Mouse (Mus musculus): ENCODE data around the gene Fam193a.
A peak's percentile ranks its signal among the peaks of the same experiment; 100 is the strongest.

The Fam193a gene

DNA sequence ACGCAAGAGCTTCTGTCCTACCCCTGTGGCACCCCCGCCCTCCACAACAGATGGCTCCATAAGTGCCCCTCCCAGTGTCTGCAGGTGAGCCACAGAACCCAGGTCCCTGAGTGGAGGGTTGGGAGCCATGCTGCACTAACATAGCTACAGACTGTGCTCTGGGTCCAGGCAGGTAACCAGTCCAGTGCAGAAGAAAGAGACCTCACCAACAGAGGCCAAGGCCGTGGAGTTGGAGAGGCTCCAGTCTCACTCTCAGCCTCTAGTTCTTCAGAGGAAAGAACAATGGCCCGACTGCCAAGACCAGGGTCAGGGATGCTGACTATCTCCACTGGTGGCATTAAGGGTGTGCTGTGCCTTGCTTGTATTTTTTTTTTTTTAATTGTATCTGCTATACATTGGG, 91.6 kb downstream of the Fam193a start:
- DNase-seq (ENCODE audit: low spot score), result no peak

DNA sequence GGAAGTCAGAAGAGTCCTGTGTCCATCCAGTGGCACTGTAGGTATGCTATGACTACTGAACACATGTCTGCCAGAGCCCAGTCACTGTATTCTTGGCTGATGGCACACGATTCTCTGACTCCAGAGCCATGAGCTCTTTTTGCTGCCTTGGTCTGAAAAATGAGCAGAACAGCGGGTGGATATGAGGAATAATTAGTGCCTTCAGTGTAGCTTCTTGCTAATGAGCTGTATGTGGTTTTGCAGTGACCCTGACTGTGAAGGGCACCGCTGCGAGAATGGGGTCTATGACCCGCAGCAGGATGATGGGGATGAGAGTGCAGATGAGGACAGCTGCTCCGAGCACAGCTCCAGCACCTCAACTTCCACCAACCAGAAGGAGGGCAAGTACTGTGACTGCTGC, 92.1 kb downstream of the Fam193a start:
- no peak for DNase-seq (ENCODE audit: low spot score)

DNA sequence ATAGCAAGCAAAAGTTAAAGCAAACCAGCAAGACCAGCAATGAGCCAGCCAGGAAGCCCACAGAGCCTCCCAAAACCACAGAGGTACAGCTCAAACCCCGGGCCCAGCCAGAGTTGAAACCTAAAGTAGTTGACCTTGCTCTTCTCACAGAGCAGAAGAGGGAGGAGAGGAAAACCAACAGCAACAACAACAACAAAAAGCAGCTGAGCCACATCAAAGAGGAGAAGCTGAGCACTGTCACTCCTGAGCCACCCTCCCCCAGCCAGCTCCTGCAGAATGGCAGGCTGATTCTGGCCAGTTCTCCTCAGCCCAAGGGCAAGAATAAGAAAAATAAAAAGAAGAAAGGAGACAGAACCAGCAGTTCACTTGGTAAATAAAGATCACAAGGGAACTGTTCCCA, 96.3 kb downstream of the Fam193a start:
- DNase-seq (ENCODE audit: low spot score), result no peak

DNA sequence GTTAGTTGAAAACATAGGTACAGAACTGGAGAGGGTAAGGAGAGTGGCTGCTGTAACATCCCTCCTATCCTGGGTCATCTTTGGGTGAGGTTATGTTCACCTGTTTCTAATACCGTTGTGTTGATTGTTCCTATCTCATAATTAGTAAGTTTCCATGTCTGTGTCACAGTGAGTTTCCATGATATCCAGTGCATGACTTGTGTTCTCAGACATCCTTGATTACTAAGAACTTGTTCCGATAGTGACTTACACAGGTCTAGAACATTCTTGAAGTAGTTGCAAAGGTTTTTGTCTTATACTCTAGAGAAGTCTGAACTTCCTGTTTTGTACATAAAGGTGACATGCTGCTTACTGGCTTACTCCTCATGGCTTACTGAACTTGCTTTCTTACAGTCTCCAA, 96.9 kb downstream of the Fam193a start:
- DNase-seq (ENCODE audit: low spot score), result no peak

DNA sequence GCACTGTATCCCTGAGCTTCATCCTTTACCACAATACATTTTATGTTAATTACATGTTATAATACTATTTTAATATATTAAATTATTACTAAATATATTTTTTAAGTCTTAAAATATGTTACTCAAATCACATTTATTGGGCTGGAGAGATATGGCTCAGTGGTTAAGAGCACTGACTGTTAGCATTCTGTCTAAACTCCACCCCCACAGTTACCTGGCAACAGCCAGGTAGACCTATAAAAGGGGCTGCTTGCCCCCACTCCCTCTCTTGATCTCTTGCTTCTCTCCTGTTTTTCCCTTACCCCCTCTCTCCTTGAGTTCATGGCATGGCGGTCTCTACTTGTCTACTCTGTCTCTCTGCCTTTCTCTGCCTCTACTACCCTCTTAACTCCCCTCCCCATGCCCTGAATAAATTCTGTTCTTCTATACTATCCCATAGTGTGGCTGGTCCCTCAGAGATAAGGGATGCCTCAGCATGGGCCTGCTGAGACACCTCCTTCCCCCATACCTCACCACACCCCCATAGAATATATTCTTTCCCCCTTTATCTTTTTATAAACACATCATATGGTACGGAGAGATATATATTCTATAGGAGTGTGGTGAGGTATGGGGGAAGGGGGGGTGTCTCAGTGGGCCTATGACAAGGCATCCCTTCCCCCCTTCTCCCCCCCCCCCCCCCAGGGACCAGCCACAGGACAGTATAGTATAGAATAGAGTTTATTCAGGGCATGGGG, 98.5 kb downstream of the Fam193a start:
- DNase-seq (ENCODE audit: low spot score), result no peak

DNA sequence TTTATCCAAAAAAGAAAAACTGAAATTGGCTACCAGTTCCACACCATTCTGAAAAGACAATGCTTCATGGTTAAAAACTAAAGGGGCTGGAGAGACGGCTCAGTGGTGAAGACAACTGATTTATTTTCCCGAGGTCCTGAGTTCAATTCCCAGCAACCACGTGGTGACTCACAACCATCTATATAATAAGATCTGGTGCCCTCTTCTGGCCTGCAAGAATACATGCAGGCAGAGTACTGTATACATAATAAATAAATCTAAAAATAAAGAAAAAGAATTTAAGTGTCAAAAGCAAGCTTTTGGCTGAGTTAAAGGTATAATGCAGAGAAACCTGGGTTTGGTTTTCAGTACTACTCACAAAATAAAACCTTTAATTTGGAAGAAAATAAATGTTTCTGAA, 111.2 kb downstream of the Fam193a start:
- no peak for DNase-seq (ENCODE audit: low spot score)

DNA sequence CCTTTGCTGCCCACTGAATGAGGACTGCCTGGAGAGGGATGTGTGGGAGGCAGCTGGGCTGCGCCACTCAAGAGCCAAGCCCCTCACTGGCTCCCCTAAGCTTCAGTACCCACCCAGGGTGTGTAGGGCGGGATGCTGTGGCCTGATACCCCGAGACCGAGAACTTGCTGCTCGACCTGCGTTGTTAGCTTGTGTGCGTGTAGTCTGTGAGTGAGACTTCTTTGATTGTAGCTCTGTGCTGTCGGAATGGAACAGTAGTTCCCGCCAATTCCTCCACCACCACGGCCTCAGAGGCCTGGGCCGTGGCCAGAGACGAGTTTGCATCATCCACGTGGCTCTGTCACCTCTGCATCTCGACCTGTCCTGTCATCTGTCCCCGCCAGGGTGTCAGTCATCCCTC, 116.0 kb downstream of the Fam193a start:
- no peak for DNase-seq (ENCODE audit: low spot score)

DNA sequence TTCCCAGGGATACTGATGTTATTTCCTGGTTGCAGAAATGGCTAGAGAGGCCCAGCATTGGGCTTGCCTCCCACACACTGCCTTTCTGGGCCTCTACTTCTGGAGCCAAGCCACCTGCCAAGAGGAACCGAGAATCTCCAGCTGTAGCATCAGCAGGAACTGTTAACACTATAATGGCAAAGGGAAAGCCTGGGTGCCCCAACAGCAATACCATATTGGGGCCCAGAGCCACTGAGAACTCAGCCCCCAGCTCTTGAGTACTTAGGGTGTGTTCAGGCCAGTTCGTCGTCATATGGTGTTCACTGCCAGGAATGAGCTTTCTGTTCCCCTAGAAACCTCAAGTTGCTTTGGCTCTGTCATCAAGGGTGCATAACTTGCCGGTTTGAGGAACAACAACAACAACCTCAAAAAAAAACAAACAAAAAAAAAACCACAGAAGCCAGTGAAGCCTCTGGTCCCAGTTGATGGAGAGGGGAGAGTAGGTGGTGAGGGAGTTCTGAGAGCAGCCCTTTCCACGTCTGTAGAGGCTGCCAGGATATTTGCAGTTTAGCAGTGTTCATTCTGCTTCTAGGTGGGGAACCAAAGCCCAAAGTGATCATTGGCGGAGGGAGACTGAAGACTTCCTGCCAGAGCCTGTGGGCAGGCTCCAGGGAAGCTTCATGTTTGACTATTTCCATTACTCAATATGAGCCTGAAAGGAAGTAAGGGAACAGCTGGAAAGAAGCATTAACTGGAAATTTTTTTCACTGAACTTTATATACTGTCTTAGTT, 117.8 kb downstream of the Fam193a start:
- peak; percentile 28 for DNase-seq (ENCODE audit: low spot score)

DNA sequence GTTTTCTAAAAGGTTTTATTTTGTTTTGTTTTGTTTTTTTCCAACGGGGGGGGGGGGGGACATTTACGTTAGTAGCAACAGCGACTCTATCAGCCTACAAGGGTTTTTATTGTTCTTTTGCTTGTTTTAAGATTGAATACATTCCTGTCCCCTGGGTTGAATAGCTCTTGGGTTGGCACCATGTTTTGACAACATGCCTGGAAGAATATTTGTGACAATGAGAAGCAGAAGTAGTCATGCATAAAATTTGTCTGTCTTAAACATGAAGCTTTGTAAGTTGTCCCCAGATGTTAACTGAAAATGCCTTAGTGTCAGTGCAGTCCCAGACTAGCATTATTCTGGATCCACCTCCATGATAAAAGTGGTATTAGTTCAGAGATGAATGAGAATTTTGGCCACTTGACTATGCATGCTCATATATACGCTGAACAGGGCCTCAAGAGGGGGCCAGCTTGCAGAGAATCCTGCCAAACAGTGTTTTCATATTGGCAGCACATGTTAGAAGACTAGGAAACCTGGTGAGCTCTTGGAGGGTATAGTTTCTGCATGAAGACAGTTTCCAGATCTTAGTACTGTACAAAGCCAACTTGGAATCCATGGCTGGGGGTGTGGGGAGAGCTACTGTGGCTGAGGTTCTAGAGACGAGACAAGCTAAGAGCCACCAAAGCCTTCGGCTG, 119.1 kb downstream of the Fam193a start:
- DNase-seq (ENCODE audit: low spot score), result no peak

DNA sequence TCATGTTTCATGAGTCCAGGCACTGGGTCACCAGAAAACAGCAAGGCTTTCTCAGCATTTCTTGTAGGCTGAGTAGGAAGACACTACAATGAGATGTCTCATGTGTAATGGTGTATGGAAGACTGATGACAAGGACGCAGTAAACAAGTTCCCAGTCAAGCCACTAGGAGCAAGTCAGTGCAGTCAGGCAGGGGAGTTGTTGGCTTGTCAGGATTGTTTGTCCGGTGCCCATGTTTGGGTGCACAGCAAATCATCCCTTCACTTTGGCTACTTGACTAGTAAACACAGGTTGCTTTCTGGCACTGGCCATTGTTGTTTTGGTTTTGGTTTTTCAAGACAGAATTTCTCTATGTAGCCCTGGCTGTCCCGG, 119.7 kb downstream of the Fam193a start:
- DNase-seq (ENCODE audit: low spot score), result no peak

DNA sequence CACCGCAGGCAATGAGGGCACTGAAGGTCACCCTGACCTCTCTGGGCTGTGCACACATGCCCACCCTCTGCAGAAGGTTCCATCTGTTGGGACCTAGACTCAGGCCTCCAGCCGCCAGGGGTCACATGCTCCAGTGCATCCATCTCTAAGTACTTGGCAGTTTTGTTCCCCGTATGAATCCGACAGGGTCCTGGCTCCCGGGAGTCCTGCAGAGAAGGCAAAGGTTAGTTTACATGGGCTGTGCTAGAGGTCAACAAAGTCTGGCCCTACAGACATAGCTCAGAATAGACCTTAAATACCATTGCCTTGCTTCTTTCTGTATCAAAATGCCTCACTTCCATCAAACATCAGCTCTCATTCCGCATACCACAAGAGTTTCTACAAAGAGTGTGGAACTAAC, 127.0 kb downstream of the Fam193a start:
- no peak for DNase-seq (ENCODE audit: low spot score)

DNA sequence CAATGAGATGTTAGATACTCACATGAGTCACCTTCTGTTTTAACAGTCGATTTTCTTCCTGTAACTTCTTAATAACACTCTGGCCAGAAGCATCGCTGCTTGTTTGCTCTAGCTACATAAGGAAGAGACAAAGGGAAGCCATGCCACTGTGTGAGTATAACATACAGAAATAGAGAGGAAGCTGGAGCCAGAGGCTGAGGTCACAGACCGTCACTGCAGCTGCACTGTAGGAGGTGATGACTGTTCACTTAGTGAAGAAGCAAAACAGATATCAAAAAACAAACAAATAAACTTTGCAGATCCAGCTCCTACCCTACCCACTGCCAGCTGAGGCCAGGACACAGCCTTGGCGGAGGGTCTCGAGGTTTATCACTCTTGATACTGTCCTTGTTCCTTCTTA, 131.2 kb downstream of the Fam193a start:
- no peak for DNase-seq (ENCODE audit: low spot score)

DNA sequence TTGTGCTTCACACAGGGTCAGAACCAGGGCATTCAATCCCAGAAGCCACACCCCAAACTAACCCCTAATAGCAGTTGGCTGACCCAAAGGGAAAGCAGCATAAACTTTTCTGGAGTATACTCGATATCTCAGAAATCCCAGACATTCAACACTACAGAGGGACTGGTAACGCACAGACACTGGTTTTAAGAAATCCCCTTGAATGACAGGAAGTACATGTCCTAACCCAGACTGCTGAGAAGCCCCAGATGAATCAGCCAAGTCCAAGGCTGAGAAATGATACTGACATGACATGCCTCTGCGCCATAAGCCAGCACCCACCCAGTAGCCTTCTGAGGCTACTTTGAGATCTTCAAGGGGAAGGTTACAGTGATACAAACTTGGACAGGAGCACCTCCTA, 131.9 kb downstream of the Fam193a start:
- DNase-seq (ENCODE audit: low spot score), result no peak

DNA sequence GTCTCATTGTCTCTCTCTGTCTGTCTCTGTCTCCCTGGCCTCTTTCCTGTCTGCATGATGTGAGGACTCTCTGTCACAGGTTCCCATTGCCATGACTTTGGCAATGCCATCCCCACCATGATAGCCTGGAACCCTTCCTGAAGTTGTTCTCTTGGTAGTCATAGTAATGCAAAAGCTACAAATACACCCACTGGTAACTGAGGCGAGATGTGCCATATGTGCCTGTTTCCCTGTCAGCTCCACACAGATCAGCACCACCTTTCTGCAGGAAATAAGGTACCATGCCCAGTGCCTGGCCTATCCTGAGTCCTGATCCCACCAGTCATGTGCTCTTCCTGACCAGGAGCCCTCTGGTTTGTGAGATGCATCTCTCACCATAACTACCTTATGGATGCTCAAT, 132.7 kb downstream of the Fam193a start:
- DNase-seq (ENCODE audit: low spot score), result no peak

DNA sequence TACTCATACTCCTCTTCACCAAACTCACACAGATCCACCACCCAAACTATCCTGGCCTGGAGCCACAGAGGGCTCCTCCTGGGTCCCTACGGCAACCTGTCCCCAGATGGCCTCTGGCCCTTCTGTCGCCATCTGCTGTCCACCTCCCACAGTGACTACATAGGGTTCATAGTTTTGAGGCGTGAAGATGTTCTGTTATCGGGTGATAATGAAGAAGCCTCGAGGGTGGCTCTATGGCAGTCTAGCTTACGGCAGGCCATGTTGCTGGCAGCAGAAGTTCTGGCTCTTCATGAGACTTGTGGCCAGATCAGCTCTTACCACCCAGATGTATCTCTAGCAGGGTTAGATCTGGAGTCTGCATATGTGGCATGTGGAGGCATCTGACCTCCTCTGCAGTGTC, 133.1 kb downstream of the Fam193a start:
- no peak for DNase-seq (ENCODE audit: low spot score)

DNA sequence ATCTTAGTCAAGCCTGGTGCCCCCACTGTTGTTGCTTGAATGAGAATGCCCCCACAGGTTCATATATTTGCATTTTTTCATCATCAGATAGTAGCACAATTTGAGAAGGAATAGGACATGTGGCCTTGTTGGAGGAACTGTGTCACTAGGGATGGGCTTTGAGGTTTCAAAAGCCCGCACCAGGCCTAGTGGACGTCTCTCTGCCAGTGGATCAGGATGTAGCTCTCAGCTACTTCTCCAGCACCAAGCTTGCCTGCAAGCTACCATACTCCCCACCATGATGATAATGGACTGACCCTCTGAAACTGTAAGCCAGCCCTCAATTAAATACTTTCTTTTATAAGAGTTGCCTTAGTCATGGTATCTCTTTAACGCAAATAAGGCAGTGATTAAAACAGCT, 142.8 kb downstream of the Fam193a start:
- no peak for DNase-seq (ENCODE audit: low spot score)

DNA sequence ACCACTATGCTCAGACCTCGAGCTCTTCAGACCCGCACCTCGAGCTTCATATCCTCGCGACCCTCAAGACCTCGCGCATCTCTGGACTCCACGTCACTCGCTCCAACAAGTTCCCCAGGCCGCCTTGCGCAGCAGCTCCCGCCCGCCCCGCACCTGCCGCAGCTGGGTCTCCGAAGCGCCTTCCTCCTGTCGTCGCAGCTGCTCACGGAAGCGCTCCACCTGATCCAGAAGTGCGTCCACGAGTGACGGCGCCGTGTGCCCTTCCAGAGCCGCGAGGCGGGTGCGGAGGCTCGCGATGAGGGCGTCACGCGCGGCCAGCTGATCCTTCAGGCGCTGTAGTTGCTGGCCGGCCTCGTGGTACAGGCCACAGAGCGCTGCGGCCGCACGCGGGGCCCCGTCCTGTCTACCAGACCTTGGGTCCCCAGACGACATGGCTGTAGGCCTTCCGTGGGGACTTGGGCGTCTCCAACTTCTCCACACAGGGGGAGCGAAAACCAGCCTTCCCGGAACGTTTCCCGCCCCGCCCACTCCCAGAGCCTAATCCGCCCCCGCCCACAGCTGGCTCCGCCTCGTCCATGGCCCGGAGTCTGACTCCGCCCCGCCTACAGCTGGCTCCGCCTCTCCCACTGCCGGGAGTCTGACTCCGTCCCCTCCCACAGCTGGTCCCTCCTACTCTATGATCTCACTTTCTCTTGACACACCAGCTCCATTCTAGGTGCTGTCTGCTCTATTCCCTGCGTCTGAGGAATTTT, 143.9 kb downstream of the Fam193a start, which contains the start of gene Tnip2:
Tnip2 (minus strand) TSS at position 526 of the 752 bp plus-strand sequence.
- DNase-seq (ENCODE audit: low spot score), result peak; percentile 92

DNA sequence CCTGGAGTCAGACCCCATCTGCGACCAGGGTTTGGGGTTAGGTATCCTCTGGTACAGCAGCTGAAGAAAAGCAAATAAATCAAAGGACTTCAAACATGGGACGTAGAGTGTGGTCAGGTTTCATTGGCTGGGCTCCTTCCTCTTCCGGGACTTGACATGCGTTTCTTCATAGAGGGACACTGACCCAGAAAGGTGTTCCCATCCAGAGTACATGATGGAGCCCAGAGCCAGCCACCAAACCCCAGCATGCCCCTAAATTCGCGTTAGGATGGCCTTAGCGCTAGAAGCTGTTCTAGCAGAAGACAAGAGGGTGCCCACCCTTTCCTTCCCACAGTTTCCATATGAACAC, 144.5 kb downstream of the Fam193a start:
- no peak for DNase-seq (ENCODE audit: low spot score)

DNA sequence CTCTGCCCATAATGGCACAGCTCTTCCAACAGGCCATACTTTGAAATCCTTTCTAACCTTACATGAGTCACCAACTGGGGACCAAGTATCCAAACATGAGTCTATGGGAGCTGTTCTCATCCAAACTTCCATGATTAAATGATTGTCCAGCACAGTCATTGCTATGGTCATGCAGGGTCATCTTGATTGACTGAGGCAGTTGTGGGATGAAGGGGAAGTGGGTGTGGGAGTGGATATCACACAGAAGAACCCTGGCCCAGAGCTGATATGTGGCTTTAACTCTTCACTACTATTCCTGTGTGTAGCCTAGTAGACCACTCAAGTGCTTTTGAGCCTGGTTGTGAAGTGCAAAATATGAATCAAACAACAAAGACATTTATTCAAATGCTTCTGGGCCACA, 145.4 kb downstream of the Fam193a start:
- no peak for DNase-seq (ENCODE audit: low spot score)

DNA sequence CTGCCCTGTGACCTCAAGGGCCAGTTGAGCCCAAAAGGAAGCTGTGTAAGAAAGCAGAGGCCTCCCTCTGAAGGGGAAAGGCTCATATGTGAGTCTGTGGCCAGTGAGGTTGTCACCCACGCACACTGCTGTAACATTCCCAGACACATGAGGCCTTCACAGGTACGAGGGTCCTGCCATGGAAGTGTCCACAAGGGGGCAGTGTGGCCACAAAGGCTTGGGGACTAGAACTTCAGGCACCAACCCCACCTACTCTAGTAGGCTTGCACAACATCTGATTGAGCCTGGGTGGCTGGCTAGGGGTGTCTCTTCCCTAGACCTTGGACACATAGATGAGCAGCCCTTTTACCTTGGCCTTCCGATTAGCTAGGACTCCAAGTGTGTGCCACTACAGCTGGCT, 148.2 kb downstream of the Fam193a start:
- DNase-seq (ENCODE audit: low spot score), result peak; percentile 68

DNA sequence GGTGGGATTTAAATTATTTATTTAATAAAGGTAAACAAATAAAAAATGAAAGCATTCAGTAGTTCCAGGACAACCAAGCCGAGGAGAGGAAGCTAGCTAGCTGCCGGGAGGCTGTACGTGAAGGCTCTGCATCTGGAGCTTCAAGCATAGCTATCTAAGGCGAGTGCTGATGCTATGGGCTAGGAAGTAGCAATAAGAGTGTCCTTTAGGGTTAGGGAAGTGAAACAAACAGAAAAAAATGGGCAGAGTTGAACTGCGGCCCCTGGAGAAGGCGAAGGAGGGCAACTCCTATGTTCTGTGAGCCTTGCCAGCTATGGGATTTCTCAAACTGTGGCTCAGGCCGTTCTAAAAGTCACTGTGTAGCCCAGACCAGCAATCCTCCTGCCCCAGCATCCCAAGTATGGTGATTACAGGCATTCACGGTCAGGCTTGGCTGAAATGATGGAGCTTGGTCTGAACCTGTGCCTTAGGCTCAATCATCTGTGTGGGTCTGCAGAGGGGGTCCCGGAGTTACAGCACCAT, 149.7 kb downstream of the Fam193a start:
- no peak for DNase-seq (ENCODE audit: low spot score)

DNA sequence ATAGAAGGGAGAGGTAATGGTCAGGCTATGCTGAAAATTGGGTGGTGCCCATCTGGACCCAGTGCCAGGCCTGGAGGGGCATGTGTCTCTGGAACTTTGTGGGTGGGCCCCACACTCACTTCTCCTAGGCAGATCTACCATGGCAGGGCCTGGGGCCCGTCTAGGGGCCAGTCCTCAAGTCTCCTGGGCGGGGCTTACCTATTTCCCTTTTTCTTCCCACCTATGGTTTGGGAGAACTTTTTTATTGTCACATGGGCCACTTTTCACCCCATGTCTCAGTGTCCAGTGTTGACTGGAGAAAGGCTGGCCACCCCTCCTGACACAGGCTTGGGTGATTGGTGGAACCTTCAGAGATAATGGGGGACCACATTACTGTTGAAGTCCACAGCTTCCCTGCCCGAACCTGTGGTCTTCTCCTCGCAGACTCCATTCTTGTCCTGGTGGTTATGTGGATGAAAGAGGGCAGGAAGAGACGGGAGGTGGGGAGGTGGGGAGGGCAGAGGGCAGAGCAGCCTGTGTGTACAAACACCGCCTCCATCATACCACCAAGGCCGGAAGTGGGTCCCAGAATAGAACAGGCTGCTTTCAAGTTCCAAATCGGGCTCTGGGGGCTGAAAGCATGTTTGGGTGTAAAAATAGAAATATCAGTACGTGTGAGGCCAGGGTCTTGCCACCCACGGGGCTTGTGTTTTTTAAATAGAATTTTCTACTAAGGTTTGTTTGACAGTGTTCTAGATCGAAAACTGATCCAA, 150.9 kb downstream of the Fam193a start:
- DNase-seq (ENCODE audit: low spot score), result no peak

Measured in left cerebral cortex, adult 11 months (tissue).